Mouse (Mus musculus) embryonic fibroblast, embryonic 13.5 days (primary cell): Measurements from ENCODE around the gene U90926.

ENCODE experiments used
- CTCF ChIP-seq: IDR thresholded peaks from 2 replicates; pipeline ENCODE4 v1.5.1; 2011; ENCODE audit warnings: mild to moderate bottlenecking, control low read depth, low read length, moderate library complexity, borderline replicate concordance; ENCODE audit not compliant: insufficient read depth
- POLR2A ChIP-seq: IDR thresholded peaks from 2 replicates; pipeline ENCODE4 v1.6.1; 2011; ENCODE audit warnings: low read depth, mild to moderate bottlenecking, control low read depth, low read length, moderate library complexity

DNA sequence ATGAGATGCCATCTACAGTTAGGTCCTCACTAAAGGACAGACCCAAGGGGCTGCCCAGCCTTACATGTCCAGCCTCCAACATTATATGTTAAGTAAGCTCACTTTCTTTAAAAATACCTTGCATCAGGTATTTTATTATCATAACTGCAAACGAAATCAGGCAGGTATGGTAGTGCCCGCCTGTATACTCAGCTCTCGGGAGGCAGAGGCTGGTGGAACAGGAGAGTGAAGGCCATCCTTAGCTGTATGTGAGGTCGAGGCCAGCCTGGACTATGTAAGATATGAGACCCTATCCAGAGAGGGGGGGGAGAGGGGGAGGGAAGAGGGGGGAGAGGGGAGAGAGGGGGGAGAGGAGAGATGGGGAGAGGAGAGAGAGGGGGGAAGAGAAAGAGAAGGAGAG, 18.2 kb upstream of the U90926 start:
- no peak for TF ChIP-seq POLR2A
- TF ChIP-seq CTCF, result no peak
